Mouse (Mus musculus) activated CD4-positive, CD25-positive, alpha-beta regulatory T cell, adult 4 months (primary cell): ENCODE data around the gene Cenpx. TPM values are rescaled to one million over a fixed set of nuclear protein-coding genes. Genes with fewer than 3 reads are reported as not detected.
A peak's percentile ranks its signal among the peaks of the same experiment; 100 is the strongest.
"Not testable (repeated sequence)": the region's sequence is repeated elsewhere in the genome, so short reads cannot be mapped to it uniquely, and the experiment has no call there.

Experiments
- ATAC-seq: one replicate; pipeline ENCODE4 v1.8.0; 2017
- polyA plus RNA-seq, 2 experiments: library from polyadenylated mRNA; unstranded; fragments of 100-300 nt; shearing (Covaris generic); gene quantifications; one replicate each; pipeline ENCODE4 v1.2.1; 2017

The Cenpx gene
- polyA plus RNA-seq: 100 to 1,000 TPM; 163 to 165 TPM

DNA sequence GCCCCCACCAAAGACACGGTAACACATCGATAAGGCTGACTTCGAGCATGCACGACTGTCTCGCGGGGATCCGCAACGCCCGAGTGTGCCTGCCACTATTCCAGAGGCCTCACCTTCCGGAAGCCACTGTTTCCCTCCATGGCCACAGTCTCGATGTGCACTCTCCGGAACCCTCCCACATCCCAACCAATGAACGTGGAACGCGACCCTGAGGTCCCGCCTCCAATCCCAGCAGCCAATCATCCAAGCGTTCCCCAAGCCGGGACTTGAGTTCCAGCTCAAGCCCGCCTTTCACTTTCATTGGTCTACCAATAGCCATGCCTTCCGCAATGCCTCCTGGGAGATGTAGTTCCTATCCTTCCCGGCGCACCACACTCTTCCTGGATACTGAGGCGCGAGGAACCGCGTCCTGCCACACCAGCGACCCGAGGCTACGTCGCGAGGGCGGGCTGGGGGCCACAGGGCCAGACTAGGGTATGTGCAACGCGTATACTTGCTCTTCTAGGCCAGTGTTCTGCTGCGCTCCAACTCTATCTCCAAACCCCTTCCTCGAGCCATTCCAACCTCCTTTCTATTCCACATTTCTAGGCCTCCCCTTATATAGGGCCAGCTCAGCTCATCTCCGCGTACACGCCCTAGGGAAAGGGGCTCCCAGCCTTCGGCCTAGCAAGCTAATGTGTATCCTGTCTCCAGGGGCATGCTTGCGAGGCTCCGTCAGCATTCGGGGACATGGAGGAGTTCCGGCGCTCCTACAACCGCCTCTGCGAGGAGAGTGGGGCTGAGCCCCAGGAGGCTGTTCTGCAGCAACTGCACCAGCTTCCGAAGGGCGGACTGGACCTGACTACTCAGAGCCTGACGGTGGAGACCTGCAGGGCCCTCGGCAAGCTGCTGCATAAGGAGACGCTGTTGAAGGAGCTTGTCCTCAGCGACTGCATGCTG lies at the start of gene Cenpx, which contains the start of gene Lrrc45:
Cenpx (minus strand) TSS at position 159 of the 939 bp plus-strand sequence.
Lrrc45 (plus strand) TSS at position 346 of the 939 bp plus-strand sequence.
- peak; percentile 97 for ATAC-seq

DNA sequence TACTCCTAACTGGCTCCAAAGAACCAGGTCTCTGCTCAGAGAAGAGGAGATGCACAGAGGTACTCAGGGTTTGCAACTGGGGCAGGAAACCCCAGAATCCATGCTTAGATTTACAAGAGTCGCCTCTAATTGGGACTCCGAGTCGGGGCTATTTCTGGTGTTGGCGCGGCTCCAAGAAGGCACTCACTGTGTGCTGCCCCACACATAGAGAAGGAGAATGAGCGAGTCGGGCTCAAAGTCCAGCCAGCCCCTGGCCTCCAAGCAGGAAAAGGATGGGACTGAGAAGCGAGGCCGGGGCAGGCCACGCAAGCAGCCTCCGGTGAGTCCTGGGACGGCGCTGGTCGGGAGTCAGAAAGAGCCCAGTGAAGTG lies 49.1 kb upstream of the Cenpx start, which contains the start of gene Hmga1b:
Hmga1b (plus strand) TSS at position 123 of the 370 bp plus-strand sequence.
- not testable (repeated sequence) for ATAC-seq

DNA sequence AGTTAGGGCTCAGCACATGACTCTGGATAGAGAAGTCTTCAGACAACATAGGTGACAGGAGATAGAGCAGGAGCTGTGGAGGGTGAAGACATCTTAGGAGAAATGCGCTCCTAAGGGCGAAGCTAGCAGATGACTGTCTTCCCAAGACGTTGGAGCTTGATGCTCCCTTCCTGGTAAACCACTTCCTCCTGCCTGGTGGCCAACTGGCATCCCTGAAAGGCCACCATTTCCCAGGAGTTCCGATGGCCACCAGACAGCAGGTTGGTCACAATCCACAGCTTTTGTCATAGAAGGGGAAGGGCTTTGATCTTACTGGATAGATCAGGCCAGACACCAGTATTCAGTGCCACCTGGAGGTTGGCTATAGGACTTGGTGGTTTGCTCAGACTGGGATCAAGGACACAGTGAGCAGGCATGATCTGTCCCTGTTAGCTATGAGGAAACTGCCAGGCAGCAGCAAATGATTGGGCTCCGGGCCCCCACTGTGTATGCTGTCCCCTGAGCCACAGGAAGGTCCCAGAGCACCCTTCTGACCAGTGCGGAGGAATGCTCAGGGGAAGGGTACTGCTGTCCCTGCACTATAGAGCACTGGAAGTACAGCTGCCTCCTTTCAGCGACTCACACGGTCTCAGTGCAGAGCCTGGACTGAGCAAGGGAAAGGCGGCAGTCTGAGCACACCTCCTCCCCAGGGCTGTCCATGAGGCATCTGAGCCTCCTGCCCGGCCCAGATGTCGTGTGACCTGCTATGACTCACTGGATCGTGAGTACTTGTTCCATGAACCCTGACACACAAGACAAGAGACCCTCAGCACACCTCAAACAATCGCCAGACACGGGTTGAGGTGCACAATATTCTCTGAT lies 48.5 kb upstream of the Cenpx start:
- no peak for ATAC-seq

DNA sequence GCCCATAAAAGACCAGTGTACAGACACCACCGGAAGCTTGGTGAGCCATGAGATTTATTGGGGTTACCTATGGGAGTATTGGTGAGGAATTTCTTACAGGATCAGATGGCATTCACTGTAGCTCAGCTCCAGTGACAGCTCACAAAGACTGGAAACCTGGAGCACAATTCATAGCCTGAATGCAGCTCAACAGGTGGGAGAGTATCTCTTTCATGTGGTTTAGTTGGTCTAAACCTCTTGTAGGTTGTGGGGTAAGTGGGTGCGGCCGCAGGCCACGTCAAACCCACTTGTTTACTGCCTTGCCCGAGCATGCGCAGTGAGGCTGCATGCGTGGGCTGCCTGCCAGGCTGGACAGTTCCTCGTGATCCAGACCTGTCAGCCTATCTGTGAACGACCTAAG lies 46.7 kb upstream of the Cenpx start:
- ATAC-seq: no peak

DNA sequence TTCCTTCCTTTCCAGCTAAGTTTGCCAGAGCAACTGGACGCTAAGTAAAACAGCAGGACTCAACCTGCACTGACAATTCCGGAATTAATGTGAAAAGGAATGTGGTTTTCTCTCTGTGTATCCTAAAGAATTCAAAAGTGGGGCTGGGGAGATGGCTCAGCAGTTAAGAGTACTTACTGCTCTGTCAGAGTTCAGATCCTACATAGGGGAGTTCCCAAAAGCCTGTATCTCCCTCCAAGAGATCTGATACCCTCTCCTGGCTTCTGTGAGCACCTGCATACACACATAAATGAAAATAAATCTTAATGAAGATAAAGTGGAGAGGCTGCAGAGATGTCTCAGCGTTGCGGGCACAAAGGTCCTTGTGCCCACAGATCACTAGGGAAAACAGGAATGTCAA lies 38.1 kb upstream of the Cenpx start:
- ATAC-seq: no peak

GRCm38 (mm10) chr11:120749430-120749829 lies 35.9 kb upstream of the Cenpx start:
- ATAC-seq: no peak

DNA sequence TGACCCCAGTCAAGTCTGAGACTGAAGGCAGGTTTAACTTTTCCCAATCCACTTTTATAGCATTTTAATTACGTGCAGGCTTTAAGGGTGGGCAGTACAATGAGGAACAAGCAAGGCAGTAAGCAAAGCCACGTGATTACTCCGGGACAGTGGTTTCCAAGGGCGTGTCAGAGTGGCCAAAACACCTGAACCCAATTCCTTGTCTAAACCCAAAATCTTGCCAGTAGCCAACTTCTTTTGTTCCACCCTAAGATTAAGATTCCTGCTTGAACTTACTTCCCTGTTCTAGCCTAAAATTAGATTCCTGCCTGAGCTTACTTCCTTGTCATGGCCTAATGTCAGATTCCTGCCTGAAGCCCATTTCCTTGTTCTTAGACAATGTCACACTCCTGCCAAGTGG lies 34.4 kb upstream of the Cenpx start:
- no peak for ATAC-seq

GRCm38 (mm10) chr11:120744121-120744701 lies 30.7 kb upstream of the Cenpx start:
- no peak for ATAC-seq

- ATAC-seq: no peak
Measured at GRCm38 (mm10) chr11:120740981-120741380, 27.4 kb upstream of the Cenpx start.

GRCm38 (mm10) chr11:120736424-120736823 lies 22.9 kb upstream of the Cenpx start:
- ATAC-seq: no peak

DNA sequence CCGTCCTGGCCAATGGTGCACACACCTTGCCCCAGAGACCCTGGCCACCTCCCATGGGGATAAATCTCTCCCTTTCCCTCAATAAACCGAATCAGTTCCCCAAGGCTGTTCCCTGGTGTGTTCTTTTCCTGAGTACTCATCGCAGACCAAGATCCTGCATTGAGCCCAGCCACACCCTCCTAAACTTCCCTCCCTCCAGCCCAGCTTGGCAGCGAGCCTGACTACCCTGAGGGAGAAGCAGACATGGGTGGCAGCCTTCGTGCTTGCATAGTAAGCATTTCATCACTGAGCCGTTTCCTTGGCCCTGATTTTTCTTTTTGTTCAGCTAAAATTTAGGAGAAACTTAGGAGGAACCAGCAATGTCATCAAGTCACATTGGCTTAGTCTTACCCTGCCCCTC lies 20.0 kb upstream of the Cenpx start:
- ATAC-seq: no peak

- no peak for ATAC-seq
Measured at GRCm38 (mm10) chr11:120731858-120732680, 18.5 kb upstream of the Cenpx start, which contains the start of gene Cbr2. TSS of gene Cbr2 (minus strand) at chr11:120732114.

- no peak for ATAC-seq
Measured at GRCm38 (mm10) chr11:120731395-120731794, 17.9 kb upstream of the Cenpx start.

GRCm38 (mm10) chr11:120730331-120730870 lies 16.9 kb upstream of the Cenpx start:
- ATAC-seq: no peak

DNA sequence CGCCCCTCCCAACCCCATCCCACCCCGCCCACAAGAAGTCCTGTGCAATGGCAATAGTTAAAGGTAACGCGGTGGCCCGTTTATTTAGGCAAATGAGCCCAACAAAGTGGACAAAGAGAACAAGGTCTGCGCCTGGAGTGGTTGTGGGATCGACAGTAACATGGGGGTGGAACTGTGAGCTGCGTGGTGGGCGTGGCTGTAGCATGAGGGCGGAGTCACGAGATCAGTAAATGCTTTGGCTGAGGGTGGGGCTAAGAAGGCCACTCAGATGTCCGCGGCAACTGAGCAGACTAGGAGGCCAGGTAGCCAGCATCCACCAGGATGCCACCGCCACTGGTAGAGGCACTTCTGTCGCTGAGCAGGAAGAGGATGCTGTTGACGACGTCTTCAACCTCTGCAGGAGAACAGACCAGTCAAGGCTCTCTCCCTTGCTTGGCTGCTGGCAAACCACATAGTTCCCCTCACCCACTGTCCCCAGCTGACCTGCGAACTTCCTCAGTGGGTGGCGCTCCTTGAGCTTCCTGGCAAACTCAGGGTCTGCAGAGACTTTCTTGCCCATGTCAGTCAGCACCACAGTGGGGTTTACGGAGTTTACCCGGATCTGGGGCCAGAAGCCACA lies 16.0 kb upstream of the Cenpx start:
- ATAC-seq: not testable (repeated sequence)

DNA sequence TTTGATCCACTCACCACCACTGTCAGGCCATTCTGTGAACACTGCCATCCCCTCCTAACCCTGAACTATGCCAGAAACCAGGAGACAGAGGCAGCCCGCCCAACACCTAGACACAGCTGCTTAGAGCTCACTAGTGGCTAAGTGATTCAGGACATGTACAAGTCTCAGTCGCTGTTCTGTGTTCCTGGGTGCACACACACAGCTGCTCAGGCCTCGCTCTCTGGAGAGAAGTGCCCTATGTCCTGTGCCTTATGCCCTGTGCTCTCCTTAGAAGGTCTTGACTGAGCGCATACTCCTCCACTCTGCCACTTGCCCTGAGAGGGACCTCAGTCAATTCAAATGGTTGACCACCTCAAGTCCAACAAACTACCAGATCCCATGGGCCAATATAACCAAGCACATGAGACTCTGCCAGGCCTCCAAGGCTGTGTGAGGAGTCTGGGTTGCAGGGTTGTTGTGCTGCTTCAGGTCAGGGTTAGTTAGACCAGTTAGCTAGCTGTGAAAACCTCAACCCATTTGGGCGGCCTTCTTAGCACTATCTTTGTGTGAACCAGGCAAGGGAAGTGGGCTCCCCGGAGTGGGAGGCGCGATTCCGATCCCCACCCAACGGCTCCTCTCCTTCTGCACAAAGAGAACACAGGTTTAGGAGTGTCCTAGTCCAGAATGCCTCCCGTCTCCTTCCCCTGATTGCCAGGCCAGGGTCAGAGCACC lies 15.1 kb upstream of the Cenpx start:
- ATAC-seq: no peak

DNA sequence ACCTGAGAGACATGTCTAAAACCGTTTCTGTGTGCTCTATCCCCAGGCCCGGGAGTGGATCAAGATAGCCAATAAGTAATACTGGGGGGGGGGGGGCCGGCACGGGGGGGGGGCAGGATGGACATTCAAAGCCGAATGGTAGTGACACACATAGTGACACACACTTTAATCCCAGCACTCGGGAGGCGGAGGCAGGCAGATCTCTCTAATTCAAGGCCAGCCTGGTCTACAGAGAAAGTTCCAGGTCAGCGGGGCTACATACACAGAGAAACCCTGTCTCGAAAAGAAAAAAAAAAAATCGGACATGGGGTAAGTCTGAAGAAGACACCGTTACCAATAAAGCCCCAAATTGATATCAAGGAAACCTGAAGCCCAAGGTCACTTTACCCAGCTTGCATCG lies 14.0 kb upstream of the Cenpx start:
- ATAC-seq: no peak

DNA sequence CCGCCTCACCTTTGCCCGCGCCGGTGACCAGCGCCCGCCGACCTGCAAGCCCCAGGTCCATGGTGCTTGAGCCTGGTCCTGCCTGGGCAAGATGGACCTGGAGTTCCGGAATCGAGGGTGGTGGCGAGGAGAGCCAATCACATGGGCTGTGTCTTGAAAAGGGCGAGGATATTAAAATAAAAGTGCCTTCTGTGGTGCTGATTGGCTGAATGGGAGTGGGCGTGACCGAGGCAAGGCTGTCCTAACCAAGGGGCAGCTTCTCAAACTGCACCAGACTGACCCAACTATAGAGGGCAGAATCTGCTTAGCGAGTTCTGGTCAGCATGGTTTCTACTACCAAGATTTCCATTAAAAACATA lies 13.6 kb upstream of the Cenpx start, which contains the start of gene Dcxr:
Dcxr (minus strand) TSS at position 113 of the 359 bp plus-strand sequence.
- ATAC-seq: peak; percentile 88

GRCm38 (mm10) chr11:120726243-120727168 lies 13.0 kb upstream of the Cenpx start:
- ATAC-seq: peak; percentile 20
